Mouse (Mus musculus): ENCODE data around the gene Zfp638. TPM values are rescaled to one million over a fixed set of nuclear protein-coding genes. Genes with fewer than 3 reads are reported as not detected.

Gene Zfp638
- 81.7 TPM for polyA plus RNA-seq (2014; fragmentation: Illumina TruSeq; extraction: RNeasy Lipid Tissue Mini Kit (QIAGEN cat#74804); ENCODE audit: low read depth, low replicate concordance)

GRCm38 (mm10) chr6:83866954-83867597 is at the start of gene Zfp638:
TSS of gene Zfp638 (plus strand) at chr6:83867109.

DNA sequence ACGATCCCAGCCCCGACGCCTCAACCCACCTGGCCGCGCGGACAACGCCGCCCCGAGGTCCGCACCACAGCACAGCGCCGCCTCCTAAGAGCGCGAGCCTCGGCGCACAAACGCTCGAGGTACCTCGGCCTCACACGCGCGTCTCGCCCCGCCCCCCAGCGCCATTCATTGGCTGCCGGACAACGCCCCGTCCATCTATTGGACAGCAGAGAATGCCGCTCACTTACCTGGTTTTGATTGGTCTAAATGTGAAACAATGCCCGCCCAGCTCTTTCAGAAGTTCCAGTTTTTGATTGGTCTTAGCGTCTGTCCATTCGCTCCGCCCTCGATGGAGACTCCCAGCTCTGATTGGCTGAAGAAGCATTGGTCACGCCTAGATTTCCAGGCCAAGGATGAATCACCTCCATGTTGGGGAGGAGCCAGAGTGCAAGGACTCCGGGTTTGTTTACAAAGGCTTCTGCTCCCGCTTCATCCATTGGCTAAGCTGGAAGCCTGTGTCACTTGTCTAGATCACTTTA is 35.2 kb upstream of the Zfp638 start, which contains the start of gene Paip2b:
Paip2b (minus strand) TSS at position 136 of the 518 bp plus-strand sequence.

DNA sequence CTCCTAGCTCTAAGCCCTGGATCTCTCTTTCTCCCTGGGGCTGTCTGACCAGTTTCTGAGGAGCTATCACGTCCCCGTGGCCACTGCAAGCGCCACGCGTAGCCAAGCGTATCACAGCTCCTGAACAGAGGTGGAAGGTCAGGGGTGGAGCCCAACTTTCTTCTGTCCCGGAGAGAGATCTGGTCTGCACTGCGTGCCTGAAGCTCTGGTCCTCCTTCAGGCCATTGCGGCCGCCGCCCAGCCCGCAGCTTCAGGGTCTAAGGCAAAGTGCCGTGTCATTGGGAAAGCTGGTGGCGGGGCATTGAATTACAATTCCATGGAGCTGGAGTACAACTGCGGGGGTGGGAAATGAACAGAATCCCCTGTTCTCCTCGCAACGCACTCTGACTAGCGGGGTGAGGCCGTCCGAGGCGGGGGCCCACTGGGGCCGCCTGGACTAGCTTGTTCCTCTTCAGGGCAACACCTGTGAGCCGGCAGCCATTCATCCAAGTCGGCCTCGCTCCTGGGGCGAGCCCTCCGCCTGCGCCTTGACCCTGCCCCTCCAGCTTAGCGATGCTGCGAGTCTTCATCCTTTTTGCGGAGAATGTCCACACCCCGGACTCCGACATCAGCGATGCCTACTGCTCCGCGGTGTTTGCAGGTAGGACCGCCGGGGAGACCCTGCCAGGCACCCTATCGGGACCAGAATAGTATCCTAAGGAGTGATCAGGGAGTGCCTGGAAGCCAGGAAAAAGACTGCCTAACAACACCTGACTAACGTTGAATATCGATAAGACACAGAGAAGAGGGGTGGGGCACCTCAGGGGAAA is 141.7 kb downstream of the Zfp638 start, which contains the start of gene Dysf:
Dysf (plus strand) TSS at position 228 of the 809 bp plus-strand sequence.

Other genes starting within 250 kb of the Zfp638 start
- gene Clec4f, start 210.9 kb upstream of the Zfp638 start, polyA plus RNA-seq (2014; fragmentation: Illumina TruSeq; extraction: RNeasy Lipid Tissue Mini Kit (QIAGEN cat#74804); ENCODE audit: low read depth, low replicate concordance) = 20.3 TPM
- gene Cd207, start 189.3 kb upstream of the Zfp638 start, polyA plus RNA-seq (2014; fragmentation: Illumina TruSeq; extraction: RNeasy Lipid Tissue Mini Kit (QIAGEN cat#74804); ENCODE audit: low read depth, low replicate concordance) = 1.6 TPM
- not detected for gene Vax2, start 155.8 kb upstream of the Zfp638 start, polyA plus RNA-seq (2014; fragmentation: Illumina TruSeq; extraction: RNeasy Lipid Tissue Mini Kit (QIAGEN cat#74804); ENCODE audit: low read depth, low replicate concordance)
- not detected for gene Atp6v1b1, start 124.1 kb upstream of the Zfp638 start, polyA plus RNA-seq (2014; fragmentation: Illumina TruSeq; extraction: RNeasy Lipid Tissue Mini Kit (QIAGEN cat#74804); ENCODE audit: low read depth, low replicate concordance)
- not detected for gene Ankrd53, start 104.5 kb upstream of the Zfp638 start, polyA plus RNA-seq (2014; fragmentation: Illumina TruSeq; extraction: RNeasy Lipid Tissue Mini Kit (QIAGEN cat#74804); ENCODE audit: low read depth, low replicate concordance)
- 23.1 TPM for gene Tex261, start 91.3 kb upstream of the Zfp638 start, polyA plus RNA-seq (2014; fragmentation: Illumina TruSeq; extraction: RNeasy Lipid Tissue Mini Kit (QIAGEN cat#74804); ENCODE audit: low read depth, low replicate concordance)
- gene Nagk, start 72.1 kb upstream of the Zfp638 start, polyA plus RNA-seq (2014; fragmentation: Illumina TruSeq; extraction: RNeasy Lipid Tissue Mini Kit (QIAGEN cat#74804); ENCODE audit: low read depth, low replicate concordance) = 5.1 TPM
- gene Paip2b, start 35.4 kb upstream of the Zfp638 start, polyA plus RNA-seq (2014; fragmentation: Illumina TruSeq; extraction: RNeasy Lipid Tissue Mini Kit (QIAGEN cat#74804); ENCODE audit: low read depth, low replicate concordance) = 23.9 TPM
- gene Dysf, start 141.5 kb downstream of the Zfp638 start, polyA plus RNA-seq (2014; fragmentation: Illumina TruSeq; extraction: RNeasy Lipid Tissue Mini Kit (QIAGEN cat#74804); ENCODE audit: low read depth, low replicate concordance) = 1.1 TPM

Measured in liver, adult 10 weeks (tissue).